Mouse (Mus musculus) kidney, postnatal 25 days (tissue): ENCODE results near the gene Gm11236.
"Not testable (repeated sequence)": the region's sequence is repeated elsewhere in the genome, so short reads cannot be mapped to it uniquely, and the experiment has no call there.

ENCODE experiments used
- DNase-seq, 2 experiments: peaks; one replicate each; pipeline ENCODE4 v3.0.0; 2021; ENCODE audit warnings: mixed read lengths in 2 of 2

Gene Gm11236

DNA sequence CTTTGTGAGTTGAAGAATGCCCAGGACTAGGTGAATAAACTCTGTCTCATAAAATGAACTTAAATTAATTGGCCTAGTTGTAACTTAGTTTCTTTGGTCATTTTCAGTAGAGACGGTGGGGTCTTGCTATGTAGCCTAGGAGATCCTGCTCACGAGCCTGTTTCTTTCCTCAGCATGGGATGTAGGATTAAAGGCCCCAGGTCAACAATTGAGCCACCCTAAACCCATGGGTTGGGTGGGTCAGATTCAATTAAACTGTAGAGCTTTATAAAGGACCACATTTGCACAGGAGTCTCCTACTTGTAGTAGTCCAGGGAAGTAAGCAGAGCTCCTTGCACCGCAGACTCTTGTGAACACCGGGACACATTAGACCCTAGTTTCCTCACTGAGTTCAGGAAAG is at the start of gene Gm11236:
Gene Gm11236, plus strand, starts transcription at position 301 of the 400 bp plus-strand sequence.
- not testable (repeated sequence) for DNase-seq

DNA sequence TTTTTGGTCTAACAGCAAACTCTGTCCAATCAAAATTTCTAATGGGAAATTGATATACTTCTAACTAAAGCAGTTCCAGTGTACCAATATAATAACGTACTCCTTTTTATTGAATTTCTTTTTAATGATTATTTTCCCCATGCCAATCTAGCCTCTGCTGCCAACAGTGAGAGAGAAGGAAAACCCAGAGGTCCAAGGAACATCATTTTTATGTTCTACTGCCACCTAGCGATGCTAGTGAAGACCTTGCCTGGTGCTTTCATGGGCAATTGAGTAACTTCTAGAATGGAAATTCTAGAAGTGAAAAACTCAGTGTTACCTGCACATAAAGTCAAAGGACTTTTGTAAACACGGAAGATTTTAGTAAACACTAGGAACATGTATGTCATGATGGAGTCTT is 38.7 kb upstream of the Gm11236 start:
- DNase-seq = no peak

DNA sequence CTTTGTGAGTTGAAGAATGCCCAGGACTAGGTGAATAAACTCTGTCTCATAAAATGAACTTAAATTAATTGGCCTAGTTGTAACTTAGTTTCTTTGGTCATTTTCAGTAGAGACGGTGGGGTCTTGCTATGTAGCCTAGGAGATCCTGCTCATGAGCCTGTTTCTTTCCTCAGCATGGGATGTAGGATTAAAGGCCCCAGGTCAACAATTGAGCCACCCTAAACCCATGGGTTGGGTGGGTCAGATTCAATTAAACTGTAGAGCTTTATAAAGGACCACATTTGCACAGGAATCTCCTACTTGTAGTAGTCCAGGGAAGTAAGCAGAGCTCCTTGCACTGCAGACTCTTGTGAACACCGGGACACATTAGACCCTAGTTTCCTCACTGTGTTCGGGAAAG is 30.3 kb upstream of the Gm11236 start, which contains the start of gene Gm11238:
Gene Gm11238, plus strand, starts transcription at position 301 of the 400 bp plus-strand sequence.
- not testable (repeated sequence) for DNase-seq

DNA sequence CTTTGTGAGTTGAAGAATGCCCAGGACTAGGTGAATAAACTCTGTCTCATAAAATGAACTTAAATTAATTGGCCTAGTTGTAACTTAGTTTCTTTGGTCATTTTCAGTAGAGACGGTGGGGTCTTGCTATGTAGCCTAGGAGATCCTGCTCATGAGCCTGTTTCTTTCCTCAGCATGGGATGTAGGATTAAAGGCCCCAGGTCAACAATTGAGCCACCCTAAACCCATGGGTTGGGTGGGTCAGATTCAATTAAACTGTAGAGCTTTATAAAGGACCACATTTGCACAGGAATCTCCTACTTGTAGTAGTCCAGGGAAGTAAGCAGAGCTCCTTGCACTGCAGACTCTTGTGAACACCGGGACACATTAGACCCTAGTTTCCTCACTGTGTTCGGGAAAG is 15.2 kb upstream of the Gm11236 start, which contains the start of gene Gm11237:
Gene Gm11237, plus strand, starts transcription at position 301 of the 400 bp plus-strand sequence.
- not testable (repeated sequence) for DNase-seq

DNA sequence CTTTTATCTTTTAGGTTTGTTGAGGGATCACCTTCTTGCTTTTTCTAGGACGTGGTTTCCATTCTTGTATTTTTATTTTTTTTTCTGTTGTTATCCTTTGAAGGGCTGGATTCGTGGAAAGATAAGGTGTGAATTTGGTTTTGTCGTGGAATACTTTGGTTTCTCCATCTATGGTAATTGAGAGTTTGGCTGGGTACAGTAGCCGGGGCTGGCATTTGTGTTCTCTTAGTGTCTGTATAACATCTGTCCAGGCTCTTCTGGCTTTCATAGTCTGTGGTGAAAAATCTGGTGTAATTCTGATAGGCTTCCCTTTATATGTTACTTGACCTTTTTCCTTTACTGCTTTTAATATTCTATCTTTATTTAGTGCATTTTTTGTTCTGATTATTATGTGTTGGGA is 23.9 kb downstream of the Gm11236 start:
- not testable (repeated sequence) for DNase-seq

DNA sequence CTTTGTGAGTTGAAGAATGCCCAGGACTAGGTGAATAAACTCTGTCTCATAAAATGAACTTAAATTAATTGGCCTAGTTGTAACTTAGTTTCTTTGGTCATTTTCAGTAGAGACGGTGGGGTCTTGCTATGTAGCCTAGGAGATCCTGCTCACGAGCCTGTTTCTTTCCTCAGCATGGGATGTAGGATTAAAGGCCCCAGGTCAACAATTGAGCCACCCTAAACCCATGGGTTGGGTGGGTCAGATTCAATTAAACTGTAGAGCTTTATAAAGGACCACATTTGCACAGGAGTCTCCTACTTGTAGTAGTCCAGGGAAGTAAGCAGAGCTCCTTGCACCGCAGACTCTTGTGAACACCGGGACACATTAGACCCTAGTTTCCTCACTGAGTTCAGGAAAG is 30.1 kb downstream of the Gm11236 start, which contains the start of gene Gm11239:
Gene Gm11239, plus strand, starts transcription at position 301 of the 400 bp plus-strand sequence.
- not testable (repeated sequence) for DNase-seq

DNA sequence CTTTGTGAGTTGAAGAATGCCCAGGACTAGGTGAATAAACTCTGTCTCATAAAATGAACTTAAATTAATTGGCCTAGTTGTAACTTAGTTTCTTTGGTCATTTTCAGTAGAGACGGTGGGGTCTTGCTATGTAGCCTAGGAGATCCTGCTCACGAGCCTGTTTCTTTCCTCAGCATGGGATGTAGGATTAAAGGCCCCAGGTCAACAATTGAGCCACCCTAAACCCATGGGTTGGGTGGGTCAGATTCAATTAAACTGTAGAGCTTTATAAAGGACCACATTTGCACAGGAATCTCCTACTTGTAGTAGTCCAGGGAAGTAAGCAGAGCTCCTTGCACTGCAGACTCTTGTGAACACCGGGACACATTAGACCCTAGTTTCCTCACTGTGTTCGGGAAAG is 45.3 kb downstream of the Gm11236 start, which contains the start of gene Gm428:
Gene Gm428, plus strand, starts transcription at position 301 of the 400 bp plus-strand sequence.
- not testable (repeated sequence) for DNase-seq
